Mouse (Mus musculus) bone marrow, adult 2 months (tissue): ENCODE measurements around the gene Apaf1.

Experiments used
- CTCF ChIP-seq: fragments of 200-500 bp; IDR thresholded peaks from 2 replicates; pipeline ENCODE4 v1.5.1; 2011; ENCODE audit warnings: low read length, control low read depth; ENCODE audit not compliant: control insufficient read depth, insufficient read depth
- POLR2A ChIP-seq: fragments of 200-500 bp; IDR thresholded peaks from 2 replicates; pipeline ENCODE4 v1.6.1; 2011; ENCODE audit warnings: low read depth, mild to moderate bottlenecking, control low read depth, low read length, borderline replicate concordance; ENCODE audit not compliant: control insufficient read depth

- no peak for TF ChIP-seq POLR2A
- TF ChIP-seq CTCF: no peak
Observed at GRCm38 (mm10) chr10:90970560-90970959, 112.0 kb downstream of the Apaf1 start.
